Mouse (Mus musculus) leukemia stem cell, adult 10-12 weeks (primary cell): ENCODE results near the gene Rsph14. TPM values are rescaled to one million over a fixed set of nuclear protein-coding genes. Genes with fewer than 3 reads are reported as not detected.

Source experiments
- polyA plus RNA-seq: library from polyadenylated mRNA; stranded (reverse); fragments of >175 nt; gene quantifications from 2 replicates; pipeline ENCODE4 v1.2.3, GENCODE M21; 2012; ENCODE audit warnings: low replicate concordance

The Rsph14 gene
- polyA plus RNA-seq, result not detected in 2 replicates

DNA sequence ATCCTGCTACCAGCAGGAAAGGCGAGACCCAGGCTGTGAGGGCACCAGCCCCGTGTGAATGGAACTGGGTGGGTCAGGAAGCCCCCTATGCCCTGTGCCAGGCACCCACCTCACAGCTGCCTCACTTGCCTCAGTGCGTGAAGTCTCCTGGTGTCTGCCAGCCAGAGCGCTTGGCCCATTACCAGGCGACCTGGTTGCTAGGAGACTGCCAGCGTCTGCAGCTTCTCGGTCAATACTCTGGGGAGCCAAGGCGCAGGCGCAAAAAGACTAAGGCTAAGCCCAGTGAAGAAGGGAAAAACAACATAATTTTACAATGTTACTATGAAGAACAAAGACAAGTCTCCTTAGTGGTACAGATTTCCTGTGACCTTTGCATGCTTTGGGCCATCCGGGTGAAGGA, at the start of gene Rsph14:
Rsph14 (minus strand) TSS at position 192 of the 400 bp plus-strand sequence.

DNA sequence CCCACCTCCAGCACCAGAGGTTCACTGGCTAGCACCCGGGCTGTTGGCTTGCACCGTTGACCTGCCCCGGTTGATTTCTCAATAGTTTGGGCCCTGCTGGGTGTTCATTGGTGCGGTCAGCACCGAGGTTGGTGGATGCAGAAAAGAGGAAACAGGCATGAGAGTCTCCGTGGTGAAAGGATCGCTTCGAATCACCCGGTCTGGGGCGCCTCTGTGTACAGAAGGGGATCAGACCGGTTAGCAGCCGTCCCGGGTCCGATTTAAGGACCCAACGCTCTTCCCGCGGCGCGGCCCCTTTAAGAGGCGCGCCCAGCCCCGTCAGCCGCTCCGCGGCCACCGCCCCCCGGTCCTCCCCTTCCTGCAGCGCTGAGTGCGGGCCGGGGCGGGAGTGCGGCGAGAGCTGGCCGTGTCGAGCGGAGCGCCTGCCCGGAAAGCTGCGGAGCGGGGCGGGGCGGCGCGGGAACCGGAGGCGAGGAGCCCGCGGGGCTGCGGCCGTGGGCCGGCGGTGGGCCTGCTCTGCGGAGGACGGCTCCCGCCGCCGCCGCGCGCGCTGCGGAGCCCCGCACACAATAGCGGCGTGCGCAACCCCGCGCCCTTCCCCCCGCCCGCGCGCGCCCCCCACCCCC, 27.9 kb upstream of the Rsph14 start, which contains the start of gene Bcr:
Bcr (plus strand) TSS at position 376 of the 626 bp plus-strand sequence.

DNA sequence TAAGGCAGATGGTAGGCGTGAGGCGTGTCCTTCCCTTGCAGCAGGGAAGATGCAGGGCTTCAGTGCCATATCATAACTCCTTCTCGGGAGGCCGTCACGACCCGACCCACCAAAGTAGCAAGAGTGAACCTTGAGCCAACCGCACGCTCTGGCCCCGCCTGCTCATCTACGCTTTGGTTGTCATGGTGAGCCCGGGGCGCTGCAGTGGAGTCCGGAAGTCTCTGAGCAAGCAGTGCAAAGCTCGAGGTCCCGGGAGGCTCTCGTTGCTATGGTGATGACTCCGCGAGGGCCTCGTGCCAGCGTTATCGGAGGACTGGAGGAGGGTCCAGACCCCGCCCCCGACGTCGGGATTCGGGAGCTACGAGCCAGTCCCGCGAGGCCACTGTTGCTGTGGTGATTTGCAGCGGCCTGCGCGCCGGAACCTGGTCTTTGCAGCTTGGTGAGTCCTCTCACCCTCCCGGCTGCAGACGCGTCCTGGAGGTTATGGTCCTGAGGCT, 4.5 kb upstream of the Rsph14 start, which contains the start of gene Rab36:
Rab36 (plus strand) TSS at position 176 of the 497 bp plus-strand sequence.

DNA sequence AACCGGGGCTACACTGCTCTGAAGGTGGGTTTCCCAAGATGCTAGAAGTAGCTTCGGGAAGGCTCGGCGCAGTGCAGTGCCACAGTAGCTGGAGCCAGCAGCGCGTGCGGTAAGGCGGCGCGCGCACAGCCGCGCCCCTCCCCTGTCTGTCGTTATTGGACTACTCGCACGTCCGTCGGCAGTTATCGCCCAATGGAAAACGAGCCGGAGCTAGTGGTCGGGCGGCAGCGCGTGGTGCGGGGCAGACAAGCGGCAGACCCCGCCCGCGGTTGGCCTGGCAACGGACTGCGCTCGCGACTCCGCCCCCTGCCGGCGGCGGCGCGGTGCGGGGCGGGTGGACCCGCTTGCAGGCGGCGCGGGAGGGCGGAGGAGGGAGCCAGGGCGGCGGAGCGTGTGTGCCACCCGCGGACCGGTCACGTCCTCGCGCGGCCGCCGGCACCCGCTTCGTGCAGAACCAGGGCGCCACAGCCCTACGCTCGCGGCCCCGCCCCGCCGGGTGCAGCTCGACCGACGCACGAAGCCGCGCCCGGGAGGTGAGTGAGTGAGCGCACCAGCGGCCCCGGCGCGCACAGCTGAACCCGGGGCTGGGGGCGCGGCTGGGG, 65.4 kb downstream of the Rsph14 start, which contains the start of gene Gnaz:
Gnaz (plus strand) TSS at position 328 of the 602 bp plus-strand sequence.

Other genes with a start within 250 kb of the Rsph14 start
- 0.55 and 3.7 TPM in 2 replicates for gene Gnaz, start 65.4 kb downstream of the Rsph14 start, polyA plus RNA-seq
- gene Rab36, start 4.5 kb upstream of the Rsph14 start, polyA plus RNA-seq, result 0.16 TPM in 1 of 2 replicates, not detected in the other
- gene Bcr, start 28.0 kb upstream of the Rsph14 start, polyA plus RNA-seq, result 1.9 and 3.1 TPM in 2 replicates
- 3.0 and 7.6 TPM in 2 replicates for gene Specc1l, start 179.5 kb upstream of the Rsph14 start, polyA plus RNA-seq